Mouse (Mus musculus): ENCODE results near the gene Pde9a. TPM values are rescaled to one million over a fixed set of nuclear protein-coding genes. Genes with fewer than 3 reads are reported as not detected.
"Not testable (repeated sequence)": the region's sequence is repeated elsewhere in the genome, so short reads cannot be mapped to it uniquely, and the experiment has no call there.

Pde9a gene
- 10 to 100 TPM in 1 of 2 experiments, 1 to 10 TPM in 1; 7.2 to 11.9 TPM for total RNA-seq (2021)
- long read RNA-seq, experiment 1, partial matches to known transcripts = 0 of 6 reads
- long read RNA-seq, experiment 1, other reads (novel, unspliced or antisense) = 1 of 6 reads
- long read RNA-seq, experiment 2, transcript Pde9a-201 (19 exons, 2,089 nt) = major isoform, 6 of 9 reads
- long read RNA-seq, experiment 2, partial matches to known transcripts = 0 of 9 reads
- long read RNA-seq, experiment 2, other reads (novel, unspliced or antisense) = 2 of 9 reads

- intact Hi-C loops (cut with DNase I) = loop anchor here (5.0 kb wide), 1 partner anchor 46 kb away; no protein-coding TSS in a partner anchor
These were observed at the start of gene Pde9a for GRCm38 (mm10) chr17:31385671-31386665. Gene Pde9a, plus strand, starts transcription at chr17:31386210.

GRCm38 (mm10) chr17:31339769-31340168, 46.2 kb upstream of the Pde9a start:
- DNase-seq = no peak
- intact Hi-C loops (cut with DNase I) = no loop called here

More at GRCm38 (mm10) chr17:31385671-31386665, at the start of gene Pde9a:
- peak; percentile 70 to 78 for DNase-seq

- intact Hi-C loops (cut with DNase I) = no loop called here
- DNase-seq = no peak
These were observed 43.8 kb upstream of the Pde9a start for GRCm38 (mm10) chr17:31342191-31342590.

- intact Hi-C loops (cut with DNase I) = loop anchor here (1.0 kb wide), 1 partner anchor 90 kb away; no protein-coding TSS in a partner anchor
- peak; percentile 72 to 86 for DNase-seq
These were observed 41.7 kb upstream of the Pde9a start for GRCm38 (mm10) chr17:31344172-31344801.

- DNase-seq = no peak
- intact Hi-C loops (cut with DNase I) = loop anchor here (1.0 kb wide), 1 partner anchor 91 kb away; no protein-coding TSS in a partner anchor
These were observed 41.2 kb upstream of the Pde9a start for GRCm38 (mm10) chr17:31344816-31345215.

- DNase-seq = no peak
- intact Hi-C loops (cut with DNase I) = no loop called here
These were observed 37.9 kb upstream of the Pde9a start for GRCm38 (mm10) chr17:31348129-31348528.

GRCm38 (mm10) chr17:31349388-31349787, 36.6 kb upstream of the Pde9a start:
- intact Hi-C loops (cut with DNase I) = no loop called here
- DNase-seq = no peak

- intact Hi-C loops (cut with DNase I) = no loop called here
- no peak for DNase-seq
These were observed 34.0 kb upstream of the Pde9a start for GRCm38 (mm10) chr17:31351984-31352383.

- intact Hi-C loops (cut with DNase I) = no loop called here
- DNase-seq = no peak
These were observed 32.8 kb upstream of the Pde9a start for GRCm38 (mm10) chr17:31353255-31353654.

GRCm38 (mm10) chr17:31354684-31355083, 31.3 kb upstream of the Pde9a start:
- DNase-seq; intact Hi-C loops (cut with DNase I): not testable (repeated sequence)

GRCm38 (mm10) chr17:31355792-31356502, 30.1 kb upstream of the Pde9a start:
- intact Hi-C loops (cut with DNase I) = no loop called here

GRCm38 (mm10) chr17:31360582-31360981, 25.4 kb upstream of the Pde9a start:
- DNase-seq = peak in 1 of 2 experiments; percentile 33
- intact Hi-C loops (cut with DNase I) = no loop called here

More at GRCm38 (mm10) chr17:31355792-31356502, 30.1 kb upstream of the Pde9a start:
- DNase-seq = no peak

- no peak for DNase-seq
- intact Hi-C loops (cut with DNase I) = no loop called here
These were observed 20.3 kb upstream of the Pde9a start for GRCm38 (mm10) chr17:31365586-31366166.

- intact Hi-C loops (cut with DNase I) = no loop called here
These were observed 15.8 kb upstream of the Pde9a start for GRCm38 (mm10) chr17:31370221-31370620.

GRCm38 (mm10) chr17:31370931-31371330, 15.1 kb upstream of the Pde9a start:
- DNase-seq = no peak
- intact Hi-C loops (cut with DNase I) = no loop called here

More at GRCm38 (mm10) chr17:31370221-31370620, 15.8 kb upstream of the Pde9a start:
- DNase-seq = no peak

- intact Hi-C loops (cut with DNase I) = loop anchor here (1.0 to 5.0 kb wide), 3 partner anchors 69 to 284 kb away; no protein-coding TSS in a partner anchor
These were observed 8.0 kb upstream of the Pde9a start for GRCm38 (mm10) chr17:31377961-31378360.

GRCm38 (mm10) chr17:31378361-31378761, 7.6 kb upstream of the Pde9a start:
- intact Hi-C loops (cut with DNase I) = loop anchor here (1.0 to 5.0 kb wide), 3 partner anchors 68 to 284 kb away; no protein-coding TSS in a partner anchor
- DNase-seq = peak; percentile 23 to 26

More at GRCm38 (mm10) chr17:31377961-31378360, 8.0 kb upstream of the Pde9a start:
- peak; percentile 70 to 83 for DNase-seq

- no peak for DNase-seq
- intact Hi-C loops (cut with DNase I) = loop anchor here (2.0 to 5.0 kb wide), 2 partner anchors 68 to 283 kb away; no protein-coding TSS in a partner anchor
These were observed 6.9 kb upstream of the Pde9a start for GRCm38 (mm10) chr17:31379086-31379485.

GRCm38 (mm10) chr17:31379863-31380262, 6.1 kb upstream of the Pde9a start:
- DNase-seq = no peak
- intact Hi-C loops (cut with DNase I) = loop anchor here (2.0 to 5.0 kb wide), 2 partner anchors 67 to 282 kb away; no protein-coding TSS in a partner anchor
